Mouse (Mus musculus) splenic B cell, adult 2 months (primary cell): ENCODE results near the gene Glb1.
"Not testable (repeated sequence)": the region's sequence is repeated elsewhere in the genome, so short reads cannot be mapped to it uniquely, and the experiment has no call there.

ENCODE experiments used
- DNase-seq: peaks from one replicate; pipeline ENCODE4 v3.0.0-alpha.2; 2011; ENCODE audit warnings: low read depth, low spot score
- H3K27me3 ChIP-seq: 2 replicates; pipeline ENCODE4 v1.6.1; 2012; ENCODE audit warnings: mild to moderate bottlenecking, low read length, moderate library complexity, mixed read lengths; ENCODE audit not compliant: control insufficient read depth, poor library complexity, insufficient read depth, severe bottlenecking
- H3K36me3 ChIP-seq: 2 replicates; pipeline ENCODE4 v1.6.1; 2012; ENCODE audit warnings: mild to moderate bottlenecking, low read length, moderate library complexity, mixed read lengths; ENCODE audit not compliant: control insufficient read depth, poor library complexity, insufficient read depth, severe bottlenecking

The Glb1 gene

DNA sequence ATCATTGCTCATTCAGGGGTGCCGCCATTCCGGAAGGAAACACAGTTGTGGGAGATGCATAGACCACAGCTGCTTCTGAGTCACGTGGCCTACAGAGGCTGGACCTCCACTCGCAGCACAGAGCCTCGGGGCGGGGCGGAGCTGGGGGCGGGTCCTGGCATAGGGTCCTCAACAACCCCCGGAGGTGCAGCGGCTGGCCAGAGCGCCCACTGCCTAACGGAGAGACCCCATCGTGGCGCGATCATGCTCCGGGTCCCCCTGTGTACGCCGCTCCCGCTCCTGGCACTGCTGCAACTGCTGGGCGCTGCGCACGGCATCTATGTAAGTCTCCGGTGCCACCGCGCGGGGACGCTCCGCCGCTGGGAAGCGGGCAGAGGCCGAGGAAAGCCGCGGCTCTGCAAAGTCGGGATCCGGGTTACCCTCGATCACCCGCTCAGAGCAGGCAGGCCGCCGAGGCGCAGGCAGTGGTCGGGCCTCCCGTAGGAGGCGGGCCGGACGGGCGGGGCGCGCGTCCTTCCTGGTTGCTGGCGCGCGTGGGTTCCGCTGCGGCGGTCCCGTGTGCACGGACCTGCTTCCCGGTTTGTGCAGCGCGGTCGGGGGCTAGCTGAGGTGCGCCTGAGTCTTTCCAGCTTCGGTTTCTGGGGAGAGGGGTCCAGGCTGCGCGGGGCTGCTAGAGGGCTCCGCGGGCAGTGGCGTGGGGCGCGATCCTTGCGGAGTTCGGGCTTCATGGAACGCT, at the start of gene Glb1, which contains the start of gene Tmppe:
Glb1 (plus strand) TSS at position 128 of the 736 bp plus-strand sequence.
Tmppe (plus strand) TSS at position 157 of the 736 bp plus-strand sequence.
- Histone ChIP-seq H3K36me3 (peaks cover 4% of the 10 kb centered on the region), H3K27me3 (no peaks in the 10 kb centered on the region)
- peak; percentile 87 for DNase-seq

DNA sequence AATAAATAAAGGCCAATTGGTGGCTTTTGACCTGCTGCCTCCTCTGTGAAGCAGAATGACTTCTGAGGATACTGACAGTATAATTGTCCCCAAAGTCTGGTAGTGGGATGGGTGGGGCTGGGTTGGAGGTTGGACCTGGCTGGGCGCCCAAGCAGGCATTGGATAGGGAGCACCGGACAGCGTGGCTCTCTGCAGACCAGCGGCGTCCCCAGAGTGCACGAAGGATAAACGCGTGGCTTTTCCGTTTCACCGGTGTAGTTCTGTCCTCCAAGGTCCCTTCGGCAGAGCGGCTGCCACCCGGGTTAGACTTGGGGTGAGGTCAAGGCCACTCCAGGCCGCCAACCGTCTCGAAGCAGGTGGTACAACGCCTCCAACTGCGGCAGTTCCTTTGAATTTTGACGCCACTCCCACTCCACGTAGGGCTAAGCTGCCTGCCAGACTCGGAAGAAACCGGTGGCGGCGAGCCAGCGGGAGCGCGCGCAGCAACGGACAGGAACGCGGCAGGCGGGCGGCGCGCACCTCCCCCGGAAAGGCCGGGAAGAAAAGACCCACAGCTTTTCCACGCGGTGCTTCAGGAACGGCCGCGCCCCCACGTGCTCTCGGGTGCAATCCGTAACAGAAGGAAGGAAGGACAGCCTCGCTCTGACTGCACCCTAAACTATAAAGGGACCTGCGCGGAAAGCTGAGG, 32.9 kb upstream of the Glb1 start:
- DNase-seq = peak; percentile 11
- no peaks in the 10 kb centered on the region; the same call in 1 of the 2 replicates for H3K27me3 ChIP-seq
- no peaks in the 10 kb centered on the region for H3K36me3 ChIP-seq

DNA sequence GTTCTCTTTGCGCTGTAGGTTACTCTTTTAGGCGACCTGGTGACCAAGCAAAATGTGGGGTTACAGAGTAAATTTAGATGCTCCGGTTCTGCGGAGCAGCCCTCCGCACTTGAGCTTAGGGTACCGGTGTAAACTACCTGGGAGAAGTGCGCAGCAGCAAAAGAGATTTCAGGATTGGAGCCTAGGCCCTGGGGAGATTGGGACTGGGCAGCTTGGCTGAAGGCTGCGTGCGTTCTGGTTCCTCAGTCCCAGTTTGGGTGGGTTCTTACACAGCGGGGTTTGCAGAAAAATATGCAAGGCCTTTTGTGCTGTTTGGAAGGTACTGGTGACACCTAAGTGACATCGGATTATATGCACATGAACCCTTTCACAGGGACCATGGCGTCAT, 32.4 kb upstream of the Glb1 start:
- no peak for DNase-seq
- no peaks in the 10 kb centered on the region; the same call in 1 of the 2 replicates for H3K27me3 ChIP-seq

DNA sequence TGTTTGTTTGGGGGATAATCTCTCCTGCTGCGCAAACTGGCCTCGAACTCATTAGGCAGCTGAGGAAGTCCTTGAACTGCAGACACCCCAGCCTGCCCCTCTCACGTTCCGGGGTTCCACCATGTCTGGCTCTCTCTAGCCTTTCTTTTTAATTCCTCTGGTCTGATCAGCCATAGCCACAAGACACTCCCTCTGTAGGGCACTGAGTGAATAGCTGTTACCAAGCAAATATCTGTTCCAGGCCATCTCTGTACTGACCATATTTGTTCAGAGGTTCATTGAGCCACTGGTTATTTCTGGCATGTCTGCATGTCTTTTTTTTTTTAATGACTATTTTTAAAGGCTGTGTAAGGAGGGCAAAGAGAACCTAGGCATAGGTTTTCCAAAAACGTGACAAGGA, 31.5 kb upstream of the Glb1 start:
- not testable (repeated sequence) for H3K36me3 ChIP-seq, DNase-seq, H3K27me3 ChIP-seq

More for the DNA sequence above, 32.4 kb upstream of the Glb1 start:
- H3K36me3 ChIP-seq = no peaks in the 10 kb centered on the region

DNA sequence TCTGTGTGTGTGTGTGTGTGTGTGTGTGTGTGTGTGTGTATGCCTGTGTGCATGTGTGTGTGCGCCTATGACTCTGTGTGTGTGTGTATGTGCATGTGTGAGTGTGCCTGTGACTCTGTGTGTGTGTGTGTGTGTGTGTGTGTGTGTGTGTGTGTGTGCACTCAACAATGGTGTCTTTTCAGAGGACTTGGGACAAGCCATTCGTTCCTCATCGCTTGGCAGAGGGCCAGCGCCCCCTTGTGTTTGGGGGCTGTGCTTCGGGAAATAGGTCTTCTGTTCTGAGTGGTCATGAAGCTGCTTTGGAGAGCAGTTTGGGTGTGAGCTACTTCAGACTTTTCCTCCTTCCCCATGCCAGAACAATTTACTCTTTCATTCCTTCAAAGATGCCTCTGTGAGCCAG, 29.2 kb upstream of the Glb1 start:
- not testable (repeated sequence) for DNase-seq, H3K27me3 ChIP-seq, H3K36me3 ChIP-seq

DNA sequence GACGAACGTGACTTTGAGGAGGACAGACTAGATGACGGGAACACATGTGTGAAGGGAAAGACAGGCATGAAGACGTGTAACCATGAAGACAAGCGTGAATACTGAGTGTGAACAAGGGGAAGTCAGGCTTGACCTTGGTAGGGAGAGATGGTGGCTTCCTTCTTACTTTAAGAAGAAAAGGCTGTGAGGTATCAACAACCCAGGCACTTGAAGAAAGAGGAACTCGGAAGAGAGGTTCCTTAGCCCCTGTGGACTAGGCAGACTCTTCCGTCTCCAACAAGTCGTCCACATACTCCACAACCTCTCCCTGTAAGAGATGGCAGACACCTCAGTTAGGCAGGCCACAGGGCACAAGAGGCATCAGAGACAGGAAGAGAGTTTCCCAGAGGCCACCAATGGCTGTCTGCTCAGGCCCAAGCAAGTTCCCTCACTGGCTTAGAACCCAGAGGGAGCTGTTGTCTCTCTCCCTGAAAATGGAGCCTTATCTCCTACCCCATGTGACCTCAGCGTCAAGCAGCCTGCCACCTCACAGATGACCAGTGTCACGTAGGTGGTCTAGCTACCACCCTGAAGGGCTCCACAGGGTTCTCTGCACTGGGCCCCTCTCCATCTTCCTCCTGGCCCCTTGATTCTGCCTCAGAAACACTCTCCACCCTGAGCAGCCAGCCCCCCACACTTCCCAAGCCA, 25.5 kb upstream of the Glb1 start:
- peaks cover 5% of the 10 kb centered on the region for H3K36me3 ChIP-seq
- no peak for DNase-seq
- H3K27me3 ChIP-seq = no peaks in the 10 kb centered on the region

DNA sequence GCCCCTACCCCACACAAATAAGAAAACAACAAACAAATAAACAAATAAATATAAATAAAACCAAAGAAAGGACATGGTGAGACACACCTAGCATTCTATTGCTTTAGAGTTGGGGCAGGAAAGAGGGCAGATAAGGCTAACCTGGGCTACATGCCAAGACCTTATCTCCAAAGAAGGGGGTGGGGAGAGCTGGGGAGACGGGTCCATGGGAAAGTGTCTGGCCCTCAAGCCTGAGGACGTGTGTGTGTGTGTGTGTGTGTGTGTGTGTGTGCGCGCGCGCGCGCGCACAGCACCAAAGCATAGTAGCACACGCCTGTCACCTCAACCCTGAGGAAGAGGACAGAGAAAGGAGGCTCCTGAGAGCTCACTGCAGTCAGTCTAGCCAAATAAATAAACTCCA, 23.7 kb upstream of the Glb1 start:
- H3K27me3 ChIP-seq = no peaks in the 10 kb centered on the region
- peaks cover 5% of the 10 kb centered on the region for H3K36me3 ChIP-seq
- no peak for DNase-seq

DNA sequence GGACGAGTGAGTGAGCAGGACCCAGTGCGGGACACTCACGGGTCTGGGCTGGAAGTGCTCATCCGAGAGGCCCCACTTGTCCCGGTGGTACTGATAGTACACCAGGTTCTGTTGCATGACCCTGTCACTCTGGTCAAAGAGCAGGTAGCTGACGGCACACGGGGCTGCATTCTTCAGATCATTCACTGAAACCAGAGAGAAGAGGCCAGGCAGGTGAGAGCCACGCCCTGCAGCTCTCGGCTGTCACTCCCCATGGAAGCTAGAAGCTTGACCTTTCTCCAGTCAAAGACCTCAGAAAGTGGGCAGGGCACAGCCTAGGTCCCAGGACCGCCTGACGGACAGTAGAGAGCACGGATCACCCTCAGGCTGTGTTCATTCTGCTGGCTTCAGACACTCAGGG, 21.0 kb upstream of the Glb1 start:
- no peaks in the 10 kb centered on the region for H3K27me3 ChIP-seq
- no peak for DNase-seq
- peaks cover 5% of the 10 kb centered on the region for H3K36me3 ChIP-seq

DNA sequence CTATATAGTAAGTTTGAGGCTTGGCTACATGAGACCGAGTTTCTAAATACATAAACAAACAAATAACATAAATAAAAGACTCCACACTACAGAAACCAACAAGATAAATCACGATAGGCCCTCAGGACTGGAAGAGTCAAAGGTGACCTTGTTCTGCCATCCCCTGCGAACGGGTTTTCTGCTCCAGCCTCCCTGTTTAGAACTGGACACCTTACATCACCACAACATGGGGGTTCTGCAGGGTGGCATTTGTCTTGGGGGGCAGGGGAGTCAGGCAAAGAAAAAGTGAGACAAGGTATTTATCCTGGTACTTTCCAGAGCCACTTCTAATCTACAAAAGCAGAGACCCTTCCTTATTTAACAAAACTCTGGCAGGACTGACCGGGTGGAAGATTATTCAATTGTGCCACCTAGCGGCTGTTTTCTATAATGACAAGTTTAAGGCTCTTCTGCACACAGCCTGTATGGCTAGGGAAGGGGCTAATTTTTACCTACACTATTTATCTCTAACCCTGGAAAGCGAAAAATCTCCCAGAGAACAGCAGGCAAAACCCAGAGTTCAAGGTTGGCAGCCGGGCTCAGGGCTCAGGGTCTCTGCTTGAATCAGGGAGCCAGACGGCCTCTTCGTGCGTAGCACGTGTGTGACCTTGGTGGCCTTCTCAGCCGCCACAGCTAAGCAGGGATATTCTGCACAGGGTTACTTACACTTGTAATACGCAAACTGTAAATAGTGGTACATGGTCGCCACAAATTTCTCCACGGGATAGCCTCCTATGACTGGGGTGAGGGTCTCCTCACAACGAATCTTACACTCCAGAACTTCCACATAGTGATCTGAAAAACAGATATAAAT, 19.8 kb upstream of the Glb1 start:
- peak; percentile 63 for DNase-seq
- H3K36me3 ChIP-seq = peaks cover 3% of the 10 kb centered on the region
- no peaks in the 10 kb centered on the region for H3K27me3 ChIP-seq

DNA sequence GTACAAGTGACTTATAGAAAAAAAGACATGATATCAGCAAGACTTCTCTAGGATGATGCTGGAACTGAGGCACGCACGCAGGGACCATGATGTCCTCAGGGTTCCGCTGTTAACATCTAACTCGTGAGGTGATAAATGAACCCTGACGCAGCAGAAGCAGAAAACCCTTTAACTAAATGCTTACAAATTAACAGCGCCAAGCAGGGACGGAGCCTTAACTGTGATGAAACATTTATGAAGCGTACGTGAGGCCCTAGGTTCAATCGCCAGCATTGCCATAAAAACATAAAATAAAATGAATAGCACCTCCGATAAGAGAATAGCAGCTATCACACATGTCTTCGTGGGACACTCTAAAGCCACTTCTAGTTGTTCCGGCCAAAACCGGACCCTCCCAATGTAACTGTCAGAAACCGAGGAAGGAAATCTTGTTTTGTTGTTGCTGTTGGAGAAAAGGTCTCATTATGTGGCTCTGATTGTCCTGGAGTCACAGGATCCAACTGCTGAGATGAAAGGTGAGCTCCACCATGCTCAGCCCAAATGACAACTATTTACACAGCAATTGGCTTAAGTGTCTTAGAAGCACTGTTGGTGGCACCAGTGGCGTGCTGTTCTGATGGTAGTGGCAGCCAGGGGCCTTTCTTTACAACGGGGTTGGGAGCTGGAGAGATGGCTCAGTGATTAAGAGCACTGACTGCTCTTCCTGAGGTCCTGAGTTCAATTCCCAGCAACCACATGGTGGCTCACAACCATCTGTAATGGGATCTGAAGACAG, 17.8 kb upstream of the Glb1 start:
- H3K27me3 ChIP-seq = no peaks in the 10 kb centered on the region
- H3K36me3 ChIP-seq = peaks cover 1% of the 10 kb centered on the region
- no peak for DNase-seq

DNA sequence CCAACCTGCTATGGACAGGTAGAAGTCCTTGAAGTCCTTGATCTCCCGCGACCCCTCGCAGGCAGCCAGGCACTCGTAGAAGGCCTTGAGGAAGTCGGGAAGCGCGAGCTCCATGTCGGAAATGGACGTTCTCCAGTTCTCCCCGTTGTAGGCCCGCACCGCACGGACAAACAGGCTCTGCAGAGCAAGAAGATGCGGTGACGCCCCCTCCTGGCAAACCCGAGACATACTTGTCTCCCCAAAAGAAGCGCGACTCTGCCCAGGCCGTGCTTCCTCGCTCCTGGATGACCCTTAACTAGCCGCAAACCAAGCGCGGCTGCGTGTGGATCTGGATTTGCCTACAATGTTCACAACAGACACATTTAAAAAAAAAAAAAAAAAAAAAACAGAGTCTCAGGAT, 16.2 kb upstream of the Glb1 start:
- DNase-seq = no peak
- peaks cover 1% of the 10 kb centered on the region for H3K36me3 ChIP-seq

DNA sequence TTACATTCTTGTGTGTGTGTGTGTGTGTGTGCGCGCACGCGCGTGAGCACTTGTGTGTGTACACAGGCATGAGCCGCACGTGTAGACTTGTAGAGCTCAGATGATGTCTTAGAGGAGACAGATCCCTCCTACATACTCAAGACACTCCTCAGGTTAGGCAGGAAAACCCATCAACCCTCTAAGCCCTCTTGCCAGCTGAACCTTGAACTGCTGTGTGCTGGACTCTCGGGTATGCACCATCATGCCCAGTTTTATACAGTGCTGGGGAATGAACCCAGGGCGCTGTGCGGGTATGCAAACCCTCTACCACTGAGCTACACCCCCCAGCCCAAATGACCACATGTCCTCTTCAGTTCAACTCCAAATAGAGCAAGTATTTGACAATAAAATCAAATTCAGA, 15.7 kb upstream of the Glb1 start:
- no peak for DNase-seq
- H3K27me3 ChIP-seq = no peaks in the 10 kb centered on the region
- H3K36me3 ChIP-seq = peaks cover 1% of the 10 kb centered on the region

More for the DNA sequence above, 16.2 kb upstream of the Glb1 start:
- H3K27me3 ChIP-seq = no peaks in the 10 kb centered on the region

DNA sequence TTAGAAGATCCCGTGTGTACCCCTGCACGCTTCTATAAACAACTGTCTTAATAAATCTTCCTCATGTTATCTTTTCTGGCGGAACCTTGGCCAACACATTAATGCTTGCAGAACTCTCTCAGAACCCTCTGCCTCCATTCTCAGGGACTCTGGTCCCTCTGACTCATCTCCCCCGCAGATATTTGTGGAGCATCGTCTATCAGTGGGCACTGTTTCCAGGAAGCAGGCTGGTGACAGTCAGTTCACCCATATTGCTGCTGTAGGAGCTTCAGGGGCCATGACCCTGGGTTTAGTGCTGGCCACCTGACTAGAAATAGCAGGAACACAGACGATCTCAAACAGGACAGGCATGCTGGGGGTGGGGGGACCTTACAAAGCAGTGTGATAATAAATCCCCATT, 13.8 kb upstream of the Glb1 start:
- DNase-seq = no peak
- no peaks in the 10 kb centered on the region for H3K27me3 ChIP-seq
- peaks cover 1% of the 10 kb centered on the region; the same call in 1 of the 2 replicates for H3K36me3 ChIP-seq

DNA sequence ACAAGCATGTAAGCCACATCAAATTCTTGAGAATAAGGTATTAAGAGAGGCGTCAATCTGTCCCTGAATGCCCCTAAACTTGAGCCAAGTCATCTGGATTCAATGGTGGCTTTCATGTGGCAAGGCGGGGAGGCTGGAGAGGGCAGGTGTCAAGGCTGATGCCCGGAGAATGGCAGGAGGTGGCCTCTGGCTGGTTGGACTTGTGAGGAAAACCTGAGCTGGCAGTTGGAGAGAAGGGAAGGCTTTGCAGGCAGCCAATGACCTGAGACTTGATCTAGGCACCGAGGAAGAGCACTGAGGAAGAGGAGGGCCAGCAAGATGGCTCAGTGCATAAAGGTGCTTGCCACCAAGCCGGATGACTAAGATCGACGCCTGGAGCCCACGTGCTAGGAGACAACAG, 12.6 kb upstream of the Glb1 start:
- Histone ChIP-seq H3K36me3 (peaks cover 1% of the 10 kb centered on the region; the same call in 1 of the 2 replicates), H3K27me3 (no peaks in the 10 kb centered on the region)
- no peak for DNase-seq
